Mouse (Mus musculus) T-helper 17 cell (primary cell): ENCODE results near the gene Dnm3.

Source experiments
- in situ Hi-C, 2 experiments: fragments of 300-600 bp; cut with MboI, MseI; formaldehyde crosslinking; loops; 1 replicate in 1 of 2; 2 replicates in 1 of 2; pipeline ENCODE4 v1.15.1; 2025; ENCODE audit warnings: high pct_unique_total_duplicates in 2 of 2

The Dnm3 gene

DNA sequence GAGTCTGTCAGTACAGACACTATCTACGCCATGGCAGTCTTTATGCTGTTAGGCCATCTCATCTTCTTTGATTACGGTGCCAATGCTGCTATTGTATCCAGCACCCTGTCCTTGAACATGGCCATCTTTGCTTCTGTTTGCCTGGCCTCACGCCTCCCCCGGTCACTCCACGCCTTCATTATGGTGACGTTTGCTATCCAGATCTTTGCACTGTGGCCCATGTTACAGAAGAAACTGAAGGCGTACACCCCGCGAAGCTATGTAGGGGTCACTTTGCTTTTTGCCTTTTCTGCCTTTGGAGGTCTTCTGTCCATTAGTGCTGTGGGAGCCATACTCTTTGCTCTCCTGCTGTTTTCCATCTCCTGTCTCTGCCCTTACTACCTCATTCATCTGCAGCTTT is 507.0 kb downstream of the Dnm3 start:
- in situ Hi-C loops: no loop called here

- in situ Hi-C loops: loop anchor here (5.0 kb wide), 4 partner anchors 41 to 221 kb away; no protein-coding TSS in a partner anchor
Measured at GRCm38 (mm10) chr1:161968589-161969407, 509.0 kb downstream of the Dnm3 start, which contains the start of gene Pigc. Pigc (plus strand) TSS chr1:161969186.

DNA sequence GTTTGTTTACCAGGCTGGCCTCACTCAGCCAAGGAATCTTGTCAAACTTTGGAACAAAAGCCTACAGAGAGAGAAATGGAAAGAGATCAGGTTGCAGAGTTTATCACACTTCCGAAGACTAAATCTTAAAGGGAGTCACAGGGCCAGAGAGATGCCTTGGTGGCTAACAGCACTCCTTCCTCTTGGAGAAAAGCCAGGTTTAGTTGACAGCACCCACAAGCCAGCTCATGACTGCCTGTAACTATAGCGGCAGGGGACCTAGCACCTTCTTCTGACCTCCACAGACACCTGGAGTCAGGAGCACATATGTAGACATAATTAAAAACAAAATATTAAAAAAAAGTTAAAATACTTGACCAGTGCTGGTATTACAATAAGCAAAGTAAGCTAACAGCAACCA is 509.9 kb downstream of the Dnm3 start:
- in situ Hi-C loops: loop anchor here (5.0 kb wide), 4 partner anchors 41 to 221 kb away; no protein-coding TSS in a partner anchor

DNA sequence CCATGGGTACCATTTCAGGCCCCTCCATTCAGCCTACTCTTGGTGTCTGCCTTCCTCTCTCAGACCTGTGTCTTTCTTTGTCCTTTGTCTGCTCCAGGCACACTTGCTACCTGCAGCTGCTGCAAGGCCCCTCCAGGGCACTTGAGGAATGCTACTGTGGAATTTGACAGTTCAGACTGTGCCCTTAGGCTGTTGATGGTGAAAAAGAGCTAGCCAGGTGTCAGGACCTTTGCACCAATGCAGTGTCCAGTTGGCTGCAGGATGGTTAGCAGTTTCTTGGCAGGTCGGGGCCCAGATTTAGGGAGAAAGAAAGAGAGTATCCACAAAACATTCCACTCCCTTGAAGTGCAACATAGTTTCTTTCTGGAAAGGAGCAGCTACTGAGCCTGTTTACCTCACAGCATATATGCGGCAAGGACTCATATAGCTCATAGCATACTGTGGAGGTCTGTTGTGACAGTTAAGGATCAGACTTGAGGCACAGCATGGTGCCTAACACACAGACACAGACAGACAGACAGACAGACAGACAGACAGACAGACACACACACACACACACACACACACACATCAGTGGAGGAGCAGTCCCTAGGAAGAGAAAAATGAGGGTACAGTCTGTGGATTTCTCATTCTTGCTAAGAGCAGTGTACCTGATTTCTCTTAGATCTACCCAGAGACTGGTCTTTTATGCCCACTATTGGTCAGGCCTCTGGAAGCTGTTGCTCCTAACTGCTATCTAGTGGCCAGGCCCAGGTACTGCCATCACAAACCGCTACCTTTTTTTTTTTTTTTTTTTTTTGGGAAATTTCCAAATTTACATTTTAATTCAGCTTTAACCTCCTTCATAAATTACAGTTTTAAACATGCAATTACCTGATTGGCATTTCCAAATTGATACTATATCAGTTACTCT is 515.1 kb downstream of the Dnm3 start:
- in situ Hi-C loops: no loop called here

- in situ Hi-C loops: no loop called here
Measured at GRCm38 (mm10) chr1:161957964-161958950, 519.6 kb downstream of the Dnm3 start.

DNA sequence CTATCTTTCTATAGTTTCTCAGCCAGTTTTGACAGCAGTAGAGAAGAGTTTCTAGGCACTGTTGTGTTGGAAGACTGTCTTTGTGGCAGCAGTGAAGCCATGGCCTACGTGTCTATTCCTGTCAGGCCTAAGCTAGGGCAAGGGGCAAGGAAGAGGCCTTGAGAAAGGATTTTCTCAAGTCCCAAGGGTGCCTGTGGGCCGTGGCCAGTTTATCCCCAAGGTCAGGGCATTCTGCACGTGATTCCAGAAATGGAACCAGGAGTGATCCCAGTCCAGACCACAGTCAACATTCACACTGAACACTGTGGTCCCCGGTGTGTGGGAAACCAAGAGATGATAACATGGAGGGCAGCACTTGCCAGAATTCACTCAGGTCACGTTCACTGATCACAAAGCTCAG is 522.0 kb downstream of the Dnm3 start:
- in situ Hi-C loops: no loop called here

GRCm38 (mm10) chr1:161952599-161952998 is 525.2 kb downstream of the Dnm3 start:
- in situ Hi-C loops: no loop called here

DNA sequence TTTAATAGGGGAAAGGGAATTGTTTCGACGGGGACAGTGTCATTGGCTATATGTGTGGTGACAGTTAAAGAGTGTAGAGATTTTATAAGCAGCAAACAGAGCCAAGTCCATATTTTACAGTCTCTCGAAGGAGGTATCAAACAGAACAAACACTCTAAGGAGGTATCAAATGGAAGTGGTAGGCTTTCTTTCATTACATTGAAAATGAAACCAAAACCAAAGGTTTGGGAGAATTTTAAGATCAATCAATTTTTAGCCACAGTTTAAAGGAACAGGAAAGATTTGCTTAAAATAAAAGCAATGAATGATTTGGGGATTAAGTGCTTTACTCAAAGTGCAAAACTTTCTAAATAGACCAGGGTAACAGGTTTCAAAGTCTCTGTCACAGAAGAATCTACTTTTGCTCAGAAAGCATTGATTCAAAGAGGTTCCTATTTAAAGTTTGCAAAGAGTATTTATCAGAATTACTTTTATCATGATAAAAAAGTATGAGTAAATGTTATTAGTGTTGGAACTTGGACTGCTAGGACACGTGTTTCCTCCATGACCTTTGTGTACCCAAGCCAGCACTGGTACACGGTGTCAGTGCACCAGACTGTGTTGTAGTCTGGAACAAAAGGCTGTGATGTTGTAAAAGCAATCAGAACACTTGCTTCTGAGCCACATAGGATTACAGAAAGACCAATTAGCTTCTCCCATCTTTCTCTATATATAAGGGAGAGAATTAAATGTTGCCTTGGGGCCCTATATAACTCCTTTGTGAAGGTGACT is 526.6 kb downstream of the Dnm3 start:
- in situ Hi-C loops: no loop called here

- in situ Hi-C loops: no loop called here
Measured at GRCm38 (mm10) chr1:161942082-161942481, 535.8 kb downstream of the Dnm3 start.
